9 mouse cellular contexts compared by ENCODE assay signal in the genomic region with DNA sequence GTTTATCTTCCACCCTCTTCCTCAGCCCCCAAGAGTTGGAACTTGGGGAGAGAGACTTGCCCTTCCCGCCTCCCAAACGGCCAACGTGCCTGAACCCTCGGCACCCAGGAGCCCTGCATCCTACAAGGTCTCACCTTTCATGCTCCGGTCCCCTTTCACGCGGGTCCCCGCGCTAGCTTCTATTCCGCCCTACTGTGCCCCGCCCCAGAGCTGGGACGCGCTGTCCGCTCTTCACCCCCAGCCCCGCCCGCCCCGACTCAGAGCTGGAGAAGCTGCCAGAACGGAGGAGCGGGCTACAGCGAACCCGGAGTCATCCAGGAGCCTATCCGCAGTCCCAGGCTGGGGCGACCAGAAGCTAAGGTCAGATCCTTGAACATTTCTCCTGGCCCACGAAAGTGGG. TPM values are rescaled to one million over a fixed set of nuclear protein-coding genes. Genes with fewer than 3 reads are reported as not detected.
DNase-seq lines count a peak whose midpoint lies in the region; ATAC-seq and TF ChIP-seq lines count a peak whose summit lies in the region.
"Had no signal": no experiment of that assay in that cellular context is flagged by ENCODE, and none has a peak within 500 bp of the region (broad histone marks: within the 10 kb centered on the region; RNA-seq: fewer than 3 reads in every experiment).

A gene (minus strand): TSS at position 195 of the 400 bp plus-strand sequence.

- no peak for DNase-seq in lung, embryonic 14.5 days
- DNase-seq in lung, postnatal 36 days: no peak
- no peak for DNase-seq in forebrain, embryonic 11.5 days (ENCODE audit: low spot score)
- peak; percentile 51 for DNase-seq in limb, embryonic 10.5 days (ENCODE audit: low spot score)
- DNase-seq in spleen, postnatal 14 days (ENCODE audit: low spot score in 2 of 2): no peak
- no peak for DNase-seq in layer of hippocampus, postnatal 36 days
- DNase-seq in gastrocnemius, postnatal 14 days: no peak

- TF ChIP-seq CTCF in lung, embryonic 14.5 days (IDR thresholded peaks at IDR 0.05; ENCODE audit: low read depth): no peak

- WGBS in lung, embryonic 14.5 days: 1% methylated on average over 24 of the region's 24 CpGs
- WGBS in forebrain, embryonic 11.5 days: 4% methylated on average over 24 of the region's 24 CpGs
- WGBS in limb, embryonic 10.5 days: 3% methylated on average over 24 of the region's 24 CpGs
- 6% methylated on average over 24 of the region's 24 CpGs for WGBS in neural tube, embryonic 13.5 days

- no peaks in the 10 kb centered on the region for H3K4me1 ChIP-seq in lung, embryonic 14.5 days (ENCODE audit: insufficient read depth)
- H3K4me1 ChIP-seq in forebrain, embryonic 11.5 days (replicated peaks; ENCODE audit: control insufficient read depth, insufficient read depth, low read length): no peaks in the 10 kb centered on the region
- H3K4me1 ChIP-seq in limb, embryonic 10.5 days: peaks cover 8% of the 10 kb centered on the region
- peaks cover 11% of the 10 kb centered on the region for H3K4me1 ChIP-seq in neural tube, embryonic 13.5 days (replicated peaks)

- H3K36me3 ChIP-seq in lung, embryonic 14.5 days (ENCODE audit: insufficient read depth): no peaks in the 10 kb centered on the region
- no peaks in the 10 kb centered on the region for H3K36me3 ChIP-seq in forebrain, embryonic 11.5 days (ENCODE audit: control insufficient read depth, insufficient read depth, low read length)
- H3K36me3 ChIP-seq in limb, embryonic 10.5 days: no peaks in the 10 kb centered on the region
- H3K36me3 ChIP-seq in neural tube, embryonic 13.5 days: no peaks in the 10 kb centered on the region

- no peak within 1 kb of the TSS for H3K27ac ChIP-seq in lung, embryonic 14.5 days (ENCODE audit: low read depth)
- no peak within 1 kb of the TSS for H3K27ac ChIP-seq in forebrain, embryonic 11.5 days (ENCODE audit: low read depth, low read length)
- H3K27ac ChIP-seq in limb, embryonic 10.5 days: no peak within 1 kb of the TSS
- H3K27ac ChIP-seq in neural tube, embryonic 13.5 days (replicated peaks): no peak within 1 kb of the TSS

- H3K9me3 ChIP-seq in lung, embryonic 14.5 days (ENCODE audit: low read depth, low read length): no peaks in the 10 kb centered on the region
- H3K9me3 ChIP-seq in forebrain, embryonic 11.5 days (ENCODE audit: control insufficient read depth, low read length): no peaks in the 10 kb centered on the region
- H3K9me3 ChIP-seq in limb, embryonic 10.5 days (replicated peaks): no peaks in the 10 kb centered on the region
- H3K9me3 ChIP-seq in neural tube, embryonic 13.5 days: no peaks in the 10 kb centered on the region

- H3K9ac ChIP-seq in lung, embryonic 14.5 days: no peak within 1 kb of the TSS
- no peak within 1 kb of the TSS for H3K9ac ChIP-seq in forebrain, embryonic 11.5 days (ENCODE audit: low read length)
- H3K9ac ChIP-seq in neural tube, embryonic 13.5 days: peak within 1 kb of the TSS; percentile 31; the same call in 1 of the 2 replicates

- peaks cover 36% of the 10 kb centered on the region for H3K27me3 ChIP-seq in lung, embryonic 14.5 days (ENCODE audit: insufficient read depth, low read length)
- H3K27me3 ChIP-seq in forebrain, embryonic 11.5 days (ENCODE audit: control insufficient read depth, insufficient read depth, low read length): peaks cover 20% of the 10 kb centered on the region
- H3K27me3 ChIP-seq in limb, embryonic 10.5 days (ENCODE audit: low read depth, poor library complexity, severe bottlenecking): peaks cover 82% of the 10 kb centered on the region
- peaks cover 60% of the 10 kb centered on the region for H3K27me3 ChIP-seq in neural tube, embryonic 13.5 days

- H3K4me2 ChIP-seq in lung, embryonic 14.5 days: peak within 1 kb of the TSS; percentile 54
- peak within 1 kb of the TSS; percentile 39 for H3K4me2 ChIP-seq in forebrain, embryonic 11.5 days (ENCODE audit: low read depth, low read length, severe bottlenecking)
- H3K4me2 ChIP-seq in neural tube, embryonic 13.5 days: peak within 1 kb of the TSS; percentile 40

- H3K4me3 ChIP-seq in lung, embryonic 14.5 days (ENCODE audit: low read depth, low read length): peak within 1 kb of the TSS; percentile 16
- H3K4me3 ChIP-seq in forebrain, embryonic 11.5 days (ENCODE audit: low read depth, low read length): no peak within 1 kb of the TSS
- peak within 1 kb of the TSS; percentile 38 for H3K4me3 ChIP-seq in limb, embryonic 10.5 days
- H3K4me3 ChIP-seq in neural tube, embryonic 13.5 days: peak within 1 kb of the TSS; percentile 14

- ATAC-seq in lung, embryonic 14.5 days (ENCODE audit: insufficient read depth): peak; percentile 62
- ATAC-seq in forebrain, embryonic 11.5 days (replicated peaks; ENCODE audit: low FRiP score): peak; percentile 36; the same call in 1 of the 2 replicates
- peak; percentile 28; the same call in 1 of the 2 replicates for ATAC-seq in neural tube, embryonic 13.5 days (ENCODE audit: low read depth)

- intact Hi-C loops in gastrocnemius, postnatal 14 days (cut with DNase I; ENCODE audit: low total_unique reads): no loop called here

RNA-seq across cellular contexts. Expression of the gene that starts here (rescaled TPM):
- not detected in 2 replicates for polyA plus RNA-seq in lung, embryonic 14.5 days (2014; fragmentation: Nextera tagmentation; extraction: Ambion mirVana)
- not detected in 2 replicates for polyA plus RNA-seq in forebrain, embryonic 11.5 days (2014; fragmentation: Nextera tagmentation; extraction: Ambion mirVana)
- polyA plus RNA-seq in limb, embryonic 10.5 days (2016; fragmentation: Nextera tagmentation; extraction: Ambion mirVana): 0.45 TPM in 1 of 2 replicates, not detected in the other
- 0.29 TPM in 1 of 2 replicates, not detected in the other for polyA plus RNA-seq in neural tube, embryonic 13.5 days (2015; fragmentation: Nextera tagmentation; extraction: Ambion mirVana)
- total RNA-seq in layer of hippocampus, postnatal 36 days (2021): not detected
- total RNA-seq in gastrocnemius, postnatal 14 days (2021): under 1 TPM; 0.42 to 0.53 TPM
- polyA plus RNA-seq: spleen, adult 2 months had no signal

Comparison
In these comparisons a context has a peak if more than half of its experiments do, and no peak if none do; other contexts are left out.
1. Peak in ATAC-seq, H3K4me3 ChIP-seq and H3K4me2 ChIP-seq in lung, embryonic 14.5 days; RNA of the gene not detected or under 1 TPM.
2. Peak in ATAC-seq and H3K4me2 ChIP-seq in forebrain, embryonic 11.5 days; RNA of the gene not detected or under 1 TPM.
3. Peak in DNase-seq and H3K4me3 ChIP-seq in limb, embryonic 10.5 days; RNA of the gene not detected or under 1 TPM.
4. Peak in ATAC-seq, H3K4me3 ChIP-seq, H3K9ac ChIP-seq and H3K4me2 ChIP-seq in neural tube, embryonic 13.5 days; RNA of the gene not detected or under 1 TPM.